Mouse (Mus musculus) adrenal gland, postnatal 10 days (tissue): ENCODE data around the gene Ntm. TPM values are rescaled to one million over a fixed set of nuclear protein-coding genes. Genes with fewer than 3 reads are reported as not detected.
A peak's percentile ranks its signal among the peaks of the same experiment; 100 is the strongest.

Experiments used
- DNase-seq: peaks from one replicate; pipeline ENCODE4 v3.0.0; 2021; ENCODE audit warnings: mixed read lengths
- total RNA-seq, 2 experiments: library from RNA; stranded (reverse); gene quantifications; 2 replicates each; pipeline ENCODE4 v1.2.3; 2021

Gene Ntm
- total RNA-seq, 2 experiments from 2014 or later, result 1.5 to 1.7 TPM

DNA sequence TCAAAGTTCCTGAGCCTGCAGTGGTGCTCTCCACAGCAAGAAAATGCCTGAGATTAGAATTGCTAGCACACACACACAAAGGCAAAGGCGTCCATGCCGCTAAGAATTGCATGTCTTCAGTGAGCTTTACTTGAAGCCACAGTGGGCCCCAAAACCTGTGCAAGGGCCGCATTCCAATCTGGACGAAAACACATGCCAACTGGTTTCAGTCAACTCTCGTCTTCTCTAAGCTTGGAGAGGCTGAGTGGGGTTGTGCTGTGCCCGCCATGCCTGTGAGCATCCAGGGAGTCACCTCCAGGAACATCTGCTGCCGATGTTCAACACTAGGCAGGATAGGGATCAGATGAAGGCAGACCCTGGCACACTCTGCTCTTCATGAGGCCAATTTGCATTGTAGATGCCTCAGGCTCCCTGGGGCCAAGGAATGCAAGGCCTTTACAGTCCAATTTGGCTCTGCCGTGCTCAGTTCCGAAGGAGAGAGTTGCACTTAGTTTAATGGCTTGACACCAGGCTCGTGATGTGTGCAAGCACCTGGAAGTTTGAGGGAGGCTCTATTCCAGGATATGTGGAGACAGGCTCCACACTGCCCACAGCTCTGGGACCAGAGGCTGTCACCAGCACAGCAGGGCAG lies 739.9 kb downstream of the Ntm start:
- DNase-seq, result no peak

DNA sequence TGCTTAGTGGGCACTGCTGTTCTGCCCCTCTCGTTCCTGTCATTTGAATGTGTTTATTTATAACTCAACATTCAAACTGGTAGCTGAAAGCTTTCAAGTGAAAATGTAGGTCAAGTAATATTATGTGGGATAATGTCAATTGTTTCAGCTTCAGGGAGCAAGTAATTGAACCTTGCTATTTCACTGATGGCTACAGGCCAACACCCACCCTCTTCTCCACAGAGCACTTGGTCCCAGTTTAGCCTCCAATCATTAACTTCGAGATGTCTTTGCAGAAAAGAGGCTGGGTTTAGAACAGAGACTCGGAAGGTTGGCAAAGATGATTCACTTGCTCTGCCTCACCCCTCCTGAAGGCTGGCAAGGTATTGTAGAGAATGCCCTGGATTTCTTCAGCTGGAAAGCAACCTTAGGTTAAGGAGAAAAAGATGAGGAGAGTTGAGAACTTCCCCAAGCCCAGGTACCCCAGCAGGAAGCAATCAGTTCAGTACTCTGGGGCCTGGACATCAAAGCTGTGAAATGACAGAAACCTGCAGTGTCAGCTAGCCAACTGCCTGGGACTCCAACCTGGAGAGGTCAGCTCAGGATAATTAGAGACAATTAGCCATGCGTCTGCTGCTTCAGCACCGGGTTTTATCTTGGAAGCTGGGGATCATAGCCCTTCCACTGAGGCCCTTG lies 741.9 kb downstream of the Ntm start:
- DNase-seq, result no peak

DNA sequence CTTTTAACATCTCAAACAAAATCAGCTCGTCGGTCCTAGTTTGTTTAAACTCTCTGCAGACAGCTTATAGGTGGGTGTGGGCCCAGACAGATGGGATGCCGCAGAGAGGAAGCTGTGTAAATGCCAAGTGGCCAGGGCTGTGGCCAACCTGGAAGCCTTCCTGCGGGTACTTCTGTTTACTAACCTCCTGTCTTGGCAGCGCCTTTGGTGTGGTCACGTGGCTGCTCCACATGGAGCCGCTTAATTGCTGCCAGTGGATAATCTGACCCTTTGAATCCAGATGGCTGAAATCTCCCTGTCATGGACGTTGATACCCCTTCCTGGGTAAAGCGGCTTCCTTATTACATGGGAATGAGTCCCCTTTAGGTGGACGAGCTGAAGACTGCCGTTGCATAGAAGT lies 742.4 kb downstream of the Ntm start:
- DNase-seq, result no peak

DNA sequence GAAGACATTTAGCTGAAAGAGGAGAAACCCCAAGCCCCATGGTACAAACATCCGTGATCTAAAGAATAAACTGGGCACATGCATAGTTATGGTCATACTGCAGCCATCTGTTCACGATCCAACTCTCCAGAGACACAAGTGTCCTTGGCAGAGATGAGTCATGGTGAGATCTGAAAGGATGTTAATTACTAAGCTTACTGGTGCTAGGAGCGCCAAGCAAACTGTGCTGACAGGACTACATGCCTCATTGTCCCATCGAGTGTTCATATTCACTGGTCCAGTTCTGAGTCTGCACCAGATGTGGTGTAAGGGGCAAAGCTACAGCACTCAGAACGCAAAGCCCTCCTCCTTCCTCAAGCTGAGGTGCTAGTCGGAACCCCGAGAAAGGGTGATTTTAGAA lies 745.0 kb downstream of the Ntm start:
- peak; percentile 47 for DNase-seq

DNA sequence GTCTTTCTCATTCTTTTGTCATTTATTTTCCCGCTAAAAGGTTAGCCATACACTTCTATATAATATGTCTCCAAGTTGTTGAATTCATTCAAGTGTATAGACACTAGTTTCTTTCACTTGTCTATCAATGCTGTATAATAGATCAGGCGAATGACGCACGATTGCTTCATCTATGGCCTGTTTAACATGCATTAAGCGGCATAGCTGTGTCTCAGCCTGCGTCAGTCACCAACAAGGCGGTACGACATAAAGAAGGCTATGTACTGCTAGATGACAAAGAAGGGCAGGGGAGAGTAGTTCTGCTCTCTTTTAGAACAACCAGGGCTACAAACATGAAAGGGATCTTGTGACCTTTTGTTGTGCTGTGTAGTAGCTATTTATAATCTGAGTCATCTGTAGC lies 746.4 kb downstream of the Ntm start:
- peak; percentile 10 for DNase-seq

DNA sequence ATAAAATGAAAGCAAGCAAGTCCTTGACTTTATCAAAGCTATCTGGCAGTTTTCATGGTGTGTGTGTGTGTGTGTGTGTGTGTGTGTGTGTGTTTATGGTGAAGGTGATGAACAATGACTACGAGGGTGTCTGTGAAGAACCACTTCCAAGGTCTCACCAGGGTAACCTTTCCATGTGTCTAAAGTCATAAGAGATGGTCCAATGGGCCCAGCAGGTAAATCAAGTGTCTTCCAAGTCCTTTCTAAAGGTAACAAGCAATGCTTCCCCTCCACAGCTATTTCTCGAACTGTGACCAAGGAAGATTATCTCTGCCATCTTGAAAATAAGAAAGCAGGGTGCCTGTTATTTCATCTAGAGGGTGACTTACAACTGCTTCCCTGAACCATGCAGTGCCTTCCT lies 747.1 kb downstream of the Ntm start:
- no peak for DNase-seq

DNA sequence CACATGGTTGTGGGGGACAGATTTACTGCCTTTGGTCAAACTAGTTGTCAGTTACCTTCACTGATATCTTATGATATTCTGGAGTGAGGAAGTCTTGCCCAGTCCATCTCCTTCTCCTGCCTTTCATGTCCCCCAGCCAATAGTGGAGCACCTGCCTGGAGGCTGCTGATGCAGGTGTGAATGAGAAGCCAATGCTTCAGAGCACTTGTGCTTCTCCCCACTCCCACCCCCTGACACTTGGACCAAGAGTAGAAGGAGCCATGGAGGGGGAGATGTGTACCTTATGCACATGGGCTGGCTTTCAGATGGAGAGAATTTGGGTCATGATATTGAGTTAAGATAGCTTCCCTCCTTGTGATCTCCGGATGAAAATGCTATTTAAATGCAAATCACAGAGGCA lies 747.7 kb downstream of the Ntm start:
- DNase-seq, result no peak

DNA sequence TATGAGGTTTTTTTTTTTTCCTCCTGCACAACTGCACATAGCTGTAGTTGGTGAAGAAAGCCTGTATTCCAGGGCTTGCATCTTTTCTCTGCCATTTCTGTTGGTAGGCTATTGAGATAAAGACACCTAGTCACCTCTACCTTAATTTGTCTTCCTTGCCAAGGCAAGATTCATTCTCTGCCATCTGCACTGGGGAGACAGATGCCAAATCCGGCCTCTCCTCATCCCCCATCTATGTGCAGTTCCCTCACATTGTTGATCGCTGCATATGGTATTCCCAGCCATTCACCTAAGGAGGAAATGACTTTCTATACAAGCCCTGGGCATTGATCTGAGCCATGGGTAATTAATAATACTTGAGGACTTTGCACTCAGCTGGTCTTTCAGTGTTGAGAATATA lies 753.7 kb downstream of the Ntm start:
- DNase-seq, result no peak

DNA sequence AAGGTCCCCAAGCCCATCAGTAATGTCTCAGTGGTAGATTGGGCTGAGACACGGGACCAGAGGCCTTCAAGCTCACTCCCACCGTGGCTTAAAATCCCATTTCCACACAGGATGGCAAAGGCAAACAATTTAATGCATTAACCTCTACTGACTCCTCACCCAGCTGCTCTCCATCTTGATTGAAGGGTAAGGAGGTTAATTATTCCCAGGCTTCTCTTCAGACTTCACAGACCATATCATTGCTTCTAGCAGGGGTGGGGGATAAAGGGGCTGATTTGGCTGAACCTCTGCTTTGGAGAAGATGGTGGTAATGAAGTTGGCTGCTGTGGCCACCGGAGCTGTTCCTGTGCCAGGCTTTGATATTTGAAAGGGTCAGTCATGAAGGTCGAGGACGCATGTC lies 754.8 kb downstream of the Ntm start:
- DNase-seq, result no peak

DNA sequence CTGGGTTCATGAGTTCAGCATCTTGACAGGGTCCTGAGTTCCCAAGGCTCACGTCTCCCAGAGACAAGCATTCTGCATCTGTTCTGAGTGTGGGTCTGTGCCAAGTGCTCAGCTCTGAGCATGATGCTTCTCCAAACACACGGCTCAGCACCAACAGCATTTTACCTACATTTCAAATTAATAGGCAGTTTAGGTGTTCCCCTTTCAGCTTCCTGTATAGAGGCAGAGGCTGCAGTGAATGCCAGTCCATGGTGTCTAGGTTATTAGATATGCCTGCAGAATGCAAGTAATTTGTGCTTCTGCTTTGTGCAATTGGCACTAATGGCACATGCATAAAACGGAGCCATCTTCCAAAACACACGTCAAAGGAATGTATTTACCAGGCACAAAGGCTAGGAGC lies 757.3 kb downstream of the Ntm start:
- no peak for DNase-seq

DNA sequence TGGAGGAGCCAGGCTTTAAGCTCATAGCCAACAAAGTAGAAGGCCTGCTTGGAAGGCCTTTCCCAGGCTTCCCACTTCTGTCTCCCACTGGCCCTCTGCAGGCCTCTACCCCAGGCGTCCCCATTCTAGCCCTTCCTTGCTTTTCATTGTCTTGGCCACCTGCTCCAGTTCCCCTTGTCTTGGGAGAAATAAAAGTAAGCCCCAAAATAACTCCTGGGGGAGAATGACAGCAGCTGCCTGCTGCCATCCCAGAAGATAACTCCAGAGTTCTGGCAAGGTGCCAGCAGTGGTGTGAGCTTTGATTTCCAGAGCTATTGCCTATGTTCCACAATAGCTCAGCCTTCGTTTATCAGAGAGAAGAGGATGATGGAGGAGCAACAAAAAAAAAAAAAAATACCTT lies 760.7 kb downstream of the Ntm start:
- DNase-seq, result peak; percentile 18

DNA sequence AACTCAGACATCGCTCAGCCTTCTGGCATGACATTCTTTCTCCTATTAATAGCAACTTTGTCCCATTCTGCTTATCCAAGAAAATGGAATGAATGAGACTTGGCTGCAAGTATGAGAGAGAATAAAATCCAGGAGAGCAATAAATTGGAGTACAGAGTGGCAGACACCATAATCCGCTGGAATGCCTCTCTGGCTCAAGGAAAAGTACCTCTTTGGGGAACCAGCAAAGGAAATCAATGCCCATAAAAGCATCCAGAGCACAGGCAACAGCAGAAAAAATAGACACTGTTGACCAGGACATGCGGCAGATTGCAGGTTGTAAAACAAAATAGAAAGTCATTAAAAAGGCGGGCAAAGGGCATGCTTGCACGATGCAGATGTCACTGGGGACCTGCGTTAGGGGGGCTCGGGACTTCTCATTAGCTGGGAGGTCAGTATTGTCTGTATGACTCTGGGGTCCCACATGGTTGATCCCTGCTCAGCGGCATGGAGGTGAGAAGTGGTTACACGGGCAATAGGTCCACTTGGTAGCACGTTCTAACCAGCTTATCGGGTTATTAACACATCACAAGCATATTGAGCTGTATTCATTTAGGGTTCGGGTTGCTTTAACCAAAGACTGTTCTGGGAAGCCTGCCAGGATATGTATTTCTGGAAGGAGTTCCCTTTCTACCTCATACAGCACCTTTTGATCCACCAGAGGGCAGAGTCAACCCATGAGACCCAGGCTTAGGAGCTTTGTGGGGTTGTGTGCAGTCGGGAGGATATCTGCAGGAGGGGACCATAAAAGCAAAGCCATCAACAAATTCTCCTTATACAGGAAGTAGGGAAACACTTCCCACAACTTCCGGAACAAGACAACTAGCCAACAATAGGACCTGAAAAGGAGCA lies 761.5 kb downstream of the Ntm start:
- DNase-seq, result peak; percentile 66

DNA sequence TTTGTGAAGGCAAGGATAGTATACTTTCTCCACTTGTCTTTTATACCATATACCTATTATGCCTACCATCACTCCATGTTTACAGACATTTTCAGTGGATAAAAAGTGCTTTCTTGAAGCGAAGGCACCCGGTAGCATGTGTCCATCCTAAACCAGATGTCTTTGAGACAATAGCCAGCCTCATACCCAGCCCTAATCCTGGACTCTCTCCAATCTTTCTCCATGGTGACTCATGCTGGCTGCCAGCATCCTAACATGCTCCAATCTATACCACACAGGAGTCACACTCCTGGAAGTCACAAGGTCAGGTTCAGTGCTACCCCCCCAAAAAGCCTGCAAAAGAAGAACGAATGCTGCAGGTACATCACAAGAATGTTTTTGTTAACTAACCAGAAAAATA lies 765.9 kb downstream of the Ntm start:
- no peak for DNase-seq

DNA sequence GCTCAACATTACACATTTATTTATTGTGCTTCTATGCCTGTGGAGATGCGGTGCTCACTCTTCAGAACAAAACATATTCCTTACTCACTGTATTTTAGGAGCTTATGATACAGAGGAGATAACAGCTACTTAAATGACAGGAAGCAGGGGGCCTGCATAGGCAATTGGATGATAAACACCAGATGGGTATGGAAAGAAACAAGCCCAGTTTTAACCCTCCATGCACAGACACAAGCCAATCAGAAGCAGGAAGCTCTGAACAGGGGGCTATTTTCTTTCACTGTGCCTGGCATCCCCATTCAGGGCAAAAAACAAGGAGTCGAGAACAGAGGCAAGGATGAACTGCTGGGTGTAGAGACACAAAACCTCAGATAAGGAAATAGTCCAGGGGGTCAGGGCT lies 768.7 kb downstream of the Ntm start:
- no peak for DNase-seq

DNA sequence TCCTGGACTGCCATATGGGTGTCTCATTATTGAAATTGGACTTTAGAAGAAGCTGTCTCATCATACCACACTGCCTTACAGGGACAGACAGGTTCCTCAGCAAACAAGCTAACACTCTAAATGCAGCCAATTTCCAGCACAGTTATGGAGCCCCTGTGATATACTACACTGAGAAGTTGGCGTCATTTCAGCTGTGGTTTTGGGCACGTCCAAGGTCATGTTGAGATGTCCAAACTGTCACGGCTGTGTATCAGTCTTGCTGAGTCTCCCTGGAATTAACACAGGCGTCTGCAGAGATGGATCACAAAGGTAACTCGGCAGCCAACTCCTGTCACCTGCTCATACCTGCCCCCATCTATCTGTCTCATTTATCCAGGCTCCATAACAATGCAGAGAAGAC lies 779.9 kb downstream of the Ntm start:
- DNase-seq, result peak; percentile 13

DNA sequence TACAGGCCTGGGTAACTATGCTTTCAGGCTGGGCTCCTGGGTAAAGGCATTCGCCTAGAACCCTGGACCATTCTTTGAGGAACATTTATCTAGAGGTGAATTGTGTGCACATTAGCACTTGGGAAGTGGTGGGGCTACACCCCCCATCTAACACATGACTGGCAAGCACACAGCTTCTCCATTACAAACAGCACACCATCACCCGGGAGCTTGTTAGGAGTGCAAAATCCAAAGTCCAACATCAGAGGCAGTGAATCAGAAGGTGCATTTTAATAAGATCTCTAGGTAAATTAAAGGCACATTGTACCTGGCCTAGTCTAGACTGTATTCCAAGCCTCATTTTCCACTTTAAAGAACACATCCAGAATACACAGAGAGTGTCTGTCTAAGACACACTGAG lies 781.3 kb downstream of the Ntm start:
- DNase-seq, result no peak

DNA sequence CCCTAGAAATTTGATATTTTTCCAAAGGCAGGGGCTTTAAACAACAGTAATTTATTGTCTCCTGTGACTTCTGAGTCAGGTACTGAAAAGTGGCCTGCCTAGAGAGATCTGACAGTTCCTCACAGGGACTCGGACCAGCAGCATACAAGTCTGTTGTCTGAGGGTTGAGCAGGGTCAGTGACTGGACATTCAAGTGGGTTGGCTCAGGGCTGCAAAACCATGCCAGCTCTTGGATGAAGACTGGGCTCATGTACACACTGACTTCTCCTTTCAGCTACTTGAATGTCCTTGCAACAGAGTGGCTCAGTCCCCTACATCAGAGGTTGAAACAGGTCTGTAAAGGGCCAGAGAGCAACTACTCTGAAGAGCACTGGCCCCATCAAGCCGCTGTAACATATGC lies 797.2 kb downstream of the Ntm start:
- no peak for DNase-seq

DNA sequence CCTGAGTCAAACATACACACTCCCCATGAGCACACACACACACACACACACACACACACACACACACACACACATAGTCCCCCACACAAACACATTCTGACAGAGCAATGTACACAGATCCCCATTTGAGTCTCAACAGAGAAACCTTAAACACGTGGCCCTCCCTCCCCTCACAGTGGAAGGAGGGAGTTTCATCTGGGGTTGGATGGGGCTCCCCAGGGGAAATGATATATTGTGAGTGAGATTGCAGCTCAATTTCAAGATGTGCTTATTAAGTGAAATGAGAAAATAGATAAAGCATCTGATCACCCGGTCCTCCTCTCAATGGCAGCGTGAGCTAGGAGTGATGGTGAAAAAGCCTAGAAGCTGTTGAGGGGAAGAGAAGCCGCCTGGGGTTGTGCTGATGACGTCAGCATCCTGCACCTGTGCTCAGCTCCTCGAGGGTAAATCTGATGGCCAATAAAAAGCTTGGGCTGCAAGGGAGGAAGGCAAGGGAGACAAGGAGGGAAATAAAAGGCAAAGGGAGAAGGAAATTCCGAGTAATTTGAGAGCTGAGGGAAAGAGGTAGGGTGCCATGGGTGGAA lies 801.8 kb downstream of the Ntm start:
- DNase-seq, result no peak

DNA sequence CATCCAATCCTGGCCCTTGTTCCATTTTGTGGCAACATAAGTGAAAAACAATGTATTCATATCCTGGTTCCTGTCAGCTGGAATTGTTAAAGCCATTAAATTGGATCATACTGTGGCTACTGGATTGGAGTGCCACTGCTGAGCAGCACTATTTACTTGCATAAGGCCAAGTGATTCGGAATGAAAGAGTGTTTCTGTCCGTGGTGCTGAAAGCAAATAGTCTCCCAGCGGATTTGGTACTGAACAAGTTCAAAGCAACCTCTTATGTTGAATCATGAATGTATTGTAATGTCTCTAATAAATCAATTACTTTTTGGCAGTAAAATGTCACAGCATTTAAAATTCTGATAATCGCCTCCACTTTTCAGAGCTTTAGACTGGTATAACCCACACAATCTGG lies 817.0 kb downstream of the Ntm start:
- DNase-seq, result peak; percentile 68

DNA sequence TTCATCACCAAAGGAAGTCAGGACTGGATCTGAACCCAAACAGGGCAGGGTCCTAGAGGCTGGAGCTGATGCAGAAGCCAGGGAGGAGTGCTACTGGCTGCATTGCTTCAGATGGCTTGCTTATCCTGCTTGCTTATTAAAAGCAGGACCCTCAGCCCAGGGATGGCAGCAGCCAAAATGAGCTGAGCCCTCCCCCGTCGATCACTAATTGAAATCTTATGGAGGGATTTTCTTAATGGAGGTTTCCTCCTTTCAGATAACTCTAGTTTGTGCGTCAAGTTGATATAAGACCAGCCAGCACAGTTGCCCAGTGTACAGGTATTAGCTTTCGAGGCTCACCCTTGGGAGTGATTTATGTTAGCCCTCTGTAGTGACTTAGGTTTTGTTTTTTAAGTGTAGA lies 826.9 kb downstream of the Ntm start:
- no peak for DNase-seq

DNA sequence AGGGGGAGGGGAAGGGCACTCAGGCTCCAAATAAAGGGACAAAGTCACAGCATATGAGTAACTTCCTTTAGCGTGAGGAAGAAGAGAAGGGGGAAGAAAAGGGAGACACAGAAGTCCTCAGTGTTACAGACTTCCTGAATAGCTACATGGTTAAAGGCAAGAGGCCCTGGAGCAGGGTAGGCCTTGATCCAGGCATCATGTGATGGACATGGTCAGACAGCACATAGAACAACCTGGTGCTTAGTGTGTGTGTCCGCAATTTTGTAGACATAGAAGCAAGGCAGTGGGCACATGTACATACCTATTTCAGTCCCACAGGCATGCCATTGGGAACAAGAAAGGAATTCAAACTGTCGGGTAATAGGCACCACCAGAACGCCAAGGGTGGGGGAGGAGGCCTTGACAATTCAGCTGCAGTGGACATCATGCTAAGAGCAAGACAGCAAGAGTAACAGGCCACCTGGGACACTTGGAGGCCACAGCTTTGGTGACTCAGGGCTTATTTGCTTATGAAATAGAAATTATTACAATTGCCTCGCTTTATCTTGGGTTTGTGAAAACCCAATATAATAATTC lies 832.1 kb downstream of the Ntm start:
- no peak for DNase-seq

DNA sequence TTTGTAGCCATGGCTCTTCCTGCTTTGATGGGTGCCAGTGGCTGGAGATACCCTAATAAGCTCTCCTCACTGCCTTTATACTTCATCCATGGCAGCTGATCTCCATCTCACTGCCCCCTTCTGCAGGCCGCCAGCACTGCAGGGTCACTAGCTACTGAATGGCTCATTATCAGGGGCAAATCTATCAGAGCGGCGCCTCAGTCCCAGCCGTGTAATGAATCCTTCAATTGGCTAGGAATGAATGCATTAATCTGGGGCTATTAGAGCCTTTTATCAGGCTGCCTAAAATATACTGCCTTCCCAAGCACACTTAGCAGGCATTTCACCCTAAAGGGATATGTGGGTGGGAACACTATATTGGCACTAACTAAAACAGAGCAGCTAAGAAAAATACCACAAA lies 832.6 kb downstream of the Ntm start:
- DNase-seq, result no peak

DNA sequence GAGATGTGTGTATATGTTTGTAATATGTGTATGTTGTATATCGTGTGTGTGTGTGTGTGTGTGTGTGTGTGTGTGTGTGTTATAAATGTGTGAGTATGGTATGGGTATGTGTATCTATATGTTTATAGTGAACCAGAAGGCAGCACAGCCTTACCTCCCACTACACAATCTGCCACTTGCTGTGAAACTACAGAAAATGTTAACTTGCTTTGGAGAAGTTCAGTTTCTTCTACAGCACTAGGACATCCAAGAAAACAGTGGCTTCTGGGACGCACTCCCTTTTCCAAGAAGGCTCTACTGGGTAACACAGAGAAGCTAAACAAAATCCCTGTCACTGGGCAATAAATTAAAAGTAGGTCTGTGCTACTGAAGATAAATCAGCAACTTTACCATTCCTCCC lies 834.5 kb downstream of the Ntm start:
- DNase-seq, result no peak
